Mouse (Mus musculus) yolk sac, embryonic 10.5 days (tissue): Measurements from ENCODE around the gene Aco2.

Source experiments
- DNase-seq: peaks from one replicate; pipeline ENCODE4 v3.0.0-alpha.2; 2017; ENCODE audit warnings: low spot score

The Aco2 gene

GRCm38 (mm10) chr15:81920546-81921217 is 48.6 kb downstream of the Aco2 start:
- DNase-seq = no peak

GRCm38 (mm10) chr15:81921255-81921654 is 49.1 kb downstream of the Aco2 start:
- DNase-seq = no peak

GRCm38 (mm10) chr15:81924933-81925332 is 52.8 kb downstream of the Aco2 start:
- no peak for DNase-seq

GRCm38 (mm10) chr15:81925760-81926445 is 53.8 kb downstream of the Aco2 start, which contains the start of gene Polr3h:
TSS of gene Polr3h (minus strand) at chr15:81926240.
- peak; percentile 97 for DNase-seq

GRCm38 (mm10) chr15:81926446-81926822 is 54.3 kb downstream of the Aco2 start:
- no peak for DNase-seq

- peak; percentile 62 for DNase-seq
These were observed 55.6 kb downstream of the Aco2 start for GRCm38 (mm10) chr15:81927741-81928140.

- DNase-seq = no peak
These were observed 56.2 kb downstream of the Aco2 start for GRCm38 (mm10) chr15:81928277-81928676.

GRCm38 (mm10) chr15:81932951-81933470 is 60.9 kb downstream of the Aco2 start:
- no peak for DNase-seq

- DNase-seq = no peak
These were observed 61.9 kb downstream of the Aco2 start for GRCm38 (mm10) chr15:81933986-81934385.

GRCm38 (mm10) chr15:81935869-81936637 is 63.9 kb downstream of the Aco2 start:
- no peak for DNase-seq

- no peak for DNase-seq
These were observed 64.6 kb downstream of the Aco2 start, which contains the start of gene Csdc2 for GRCm38 (mm10) chr15:81936679-81937078. TSS of gene Csdc2 (plus strand) at chr15:81936759.

- no peak for DNase-seq
These were observed 65.2 kb downstream of the Aco2 start for GRCm38 (mm10) chr15:81937098-81937972.

GRCm38 (mm10) chr15:81938246-81938645 is 66.1 kb downstream of the Aco2 start:
- DNase-seq = peak; percentile 38

- DNase-seq = no peak
These were observed 67.1 kb downstream of the Aco2 start for GRCm38 (mm10) chr15:81939157-81939715.

- DNase-seq = no peak
These were observed 67.7 kb downstream of the Aco2 start for GRCm38 (mm10) chr15:81939774-81940173.

GRCm38 (mm10) chr15:81940219-81940618 is 68.1 kb downstream of the Aco2 start:
- DNase-seq = no peak

- DNase-seq = no peak
These were observed 68.9 kb downstream of the Aco2 start for GRCm38 (mm10) chr15:81941010-81941409.

GRCm38 (mm10) chr15:81943176-81943749 is 71.2 kb downstream of the Aco2 start:
- DNase-seq = peak; percentile 23

- no peak for DNase-seq
These were observed 77.0 kb downstream of the Aco2 start for GRCm38 (mm10) chr15:81949076-81949475.

- no peak for DNase-seq
These were observed 77.5 kb downstream of the Aco2 start for GRCm38 (mm10) chr15:81949476-81950131.
